Mouse (Mus musculus): ENCODE measurements around the gene Swap70.

GRCm38 (mm10) chr7:110271814-110272213 is 50.3 kb downstream of the Swap70 start:
- TF ChIP-seq CTCF (IDR thresholded peaks at IDR 0.05; ENCODE audit: low read depth) (no peak), EP300 (IDR thresholded peaks at IDR 0.05; ENCODE audit: low read depth) (no peak)

All from liver, embryonic 14.5 days (tissue).